Mouse (Mus musculus) adrenal gland, postnatal 4 days (tissue): ENCODE measurements around the gene Olfr71. TPM values are rescaled to one million over a fixed set of nuclear protein-coding genes. Genes with fewer than 3 reads are reported as not detected.

Experiments used
- DNase-seq, 2 experiments: peaks; one replicate each; pipeline ENCODE4 v3.0.0; 2021 to 2022; ENCODE audit warnings: low spot score in 2 of 2, mixed read lengths in 2 of 2
- total RNA-seq, 2 experiments: library from RNA; stranded (reverse); gene quantifications; 2 replicates each; pipeline ENCODE4 v1.2.3; 2021

Gene Olfr71
- total RNA-seq, 2 experiments from 2014 or later: not detected

DNA sequence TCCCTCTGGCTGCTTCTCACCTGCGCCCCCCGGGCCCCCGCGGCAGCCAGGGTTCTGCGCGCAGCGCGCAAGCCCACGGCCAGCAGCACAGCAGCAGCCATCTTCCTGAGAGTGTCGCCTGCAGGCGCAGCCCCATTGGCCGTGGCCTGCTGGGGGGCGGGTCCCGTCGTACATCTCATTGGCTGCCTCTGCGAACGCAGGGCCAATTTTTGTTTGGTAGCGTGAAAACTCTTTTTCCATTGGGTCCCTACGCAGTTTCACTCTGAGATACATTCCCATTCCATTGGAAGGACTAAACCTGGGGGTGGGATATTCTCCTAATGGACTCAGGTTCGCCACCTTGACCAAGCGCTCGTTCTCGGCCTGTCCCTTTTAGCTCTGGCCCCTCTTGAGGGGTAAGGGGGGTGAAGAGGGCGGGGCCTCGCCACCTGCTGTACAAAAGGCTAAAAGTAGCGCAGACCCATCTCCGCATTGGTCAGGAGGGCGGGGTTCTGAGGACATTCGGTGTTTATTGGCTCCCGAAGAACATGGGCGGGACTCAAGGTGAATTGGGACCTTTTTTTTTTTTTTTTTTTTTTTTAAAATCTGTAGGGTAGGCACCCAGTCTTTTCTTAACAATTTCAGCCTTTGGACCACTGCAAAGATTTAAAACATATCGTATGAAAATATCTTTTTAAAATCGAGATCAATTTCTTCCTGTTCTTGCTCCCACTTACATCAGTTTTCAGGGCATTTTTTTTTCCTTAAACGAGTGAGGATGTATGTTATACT lies 53.5 kb downstream of the Olfr71 start, which contains the start of gene Hint2:
TSS of gene Hint2 (minus strand) at position 128 of the 771 bp plus-strand sequence.
- peak; percentile 85 to 89 for DNase-seq

DNA sequence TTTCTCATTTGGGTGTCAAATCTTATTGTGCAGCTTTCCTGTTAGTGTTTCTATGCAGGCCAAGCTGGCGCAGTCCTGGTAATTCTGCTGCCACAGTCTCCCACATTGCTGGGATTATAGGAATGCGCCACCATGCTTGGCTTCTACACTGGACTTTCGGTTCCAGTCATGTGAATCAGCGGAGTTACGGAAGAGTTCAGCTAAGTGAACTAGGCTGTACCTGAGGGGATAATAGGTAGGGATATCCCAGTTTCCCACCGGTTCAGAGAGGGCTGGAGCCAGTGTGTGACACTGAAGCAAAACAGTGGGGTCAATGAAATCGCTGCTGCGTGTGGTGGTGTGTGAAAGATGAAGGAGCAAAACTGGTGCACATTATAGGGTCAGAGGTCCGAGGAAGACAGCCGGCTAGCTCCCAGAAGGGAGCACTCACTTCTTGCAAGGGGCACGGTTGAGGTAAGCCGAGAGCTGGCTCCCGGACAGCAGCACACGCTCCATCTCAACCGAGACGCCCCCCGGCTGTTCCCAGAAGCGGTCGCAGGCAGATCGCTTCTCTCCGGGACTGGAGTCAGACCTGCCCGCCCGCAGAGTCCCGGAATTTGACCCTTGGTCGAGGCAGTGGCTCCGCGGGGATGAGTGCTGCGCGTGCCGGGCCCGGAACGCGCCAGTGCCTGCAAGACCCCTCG lies 54.3 kb downstream of the Olfr71 start:
- peak in 1 of 2 experiments; percentile 30 for DNase-seq

Other genes starting within 250 kb of the Olfr71 start
- gene Sit1, start 226.5 kb downstream of the Olfr71 start, total RNA-seq: not detected
- 10 to 100 TPM; 44.3 TPM for gene Ccdc107, start 217.4 kb downstream of the Olfr71 start, total RNA-seq
- 10 to 100 TPM; 11.3 to 15.0 TPM for gene Arhgef39, start 210.6 kb downstream of the Olfr71 start, total RNA-seq
- gene Car9, start 203.3 kb downstream of the Olfr71 start, total RNA-seq: 1 to 10 TPM; 1.4 to 1.5 TPM
- 100 to 1,000 TPM; 135 to 293 TPM for gene Tpm2, start 186.5 kb downstream of the Olfr71 start, total RNA-seq
- 100 to 1,000 TPM; 130 to 160 TPM for gene Creb3, start 147.9 kb downstream of the Olfr71 start, total RNA-seq
- gene Tln1, start 147.6 kb downstream of the Olfr71 start, total RNA-seq: 100 to 1,000 TPM; 209 to 246 TPM
- gene Rgp1, start 131.5 kb downstream of the Olfr71 start, total RNA-seq: 10 to 100 TPM; 65.3 to 68.5 TPM
- 10 to 100 TPM; 17.8 to 18.2 TPM for gene Gba2, start 131.4 kb downstream of the Olfr71 start, total RNA-seq
- 1 to 10 TPM; 1.4 to 2.2 TPM for gene Msmp, start 125.8 kb downstream of the Olfr71 start, total RNA-seq
- 10 to 100 TPM; 43.0 to 47.5 TPM for gene Npr2, start 78.3 kb downstream of the Olfr71 start, total RNA-seq
- gene Spag8, start 56.7 kb downstream of the Olfr71 start, total RNA-seq: 1 to 10 TPM; 1.2 to 1.4 TPM
- 10 to 100 TPM; 76.5 to 83.8 TPM for gene Hint2, start 53.8 kb downstream of the Olfr71 start, total RNA-seq
- 10 to 100 TPM; 11.3 to 11.6 TPM for gene Tmem8b, start 41.3 kb downstream of the Olfr71 start, total RNA-seq
- under 1 TPM; 0.31 to 0.62 TPM for gene Fam221b, start 41.1 kb downstream of the Olfr71 start, total RNA-seq
- not detected for gene Olfr70, start 9.4 kb downstream of the Olfr71 start, total RNA-seq
- 1 to 10 TPM; 2.4 to 3.6 TPM for gene Hrct1, start 16.9 kb upstream of the Olfr71 start, total RNA-seq
- gene Spaar, start 19.8 kb upstream of the Olfr71 start, total RNA-seq: 1 to 10 TPM; 1.4 to 2.0 TPM
- not detected for gene Olfr159, start 60.8 kb upstream of the Olfr71 start, total RNA-seq
- gene Olfr156, start 113.6 kb upstream of the Olfr71 start, total RNA-seq: not detected
- gene Olfr157, start 129.9 kb upstream of the Olfr71 start, total RNA-seq: not detected
- not detected for gene Olfr155, start 141.3 kb upstream of the Olfr71 start, total RNA-seq
- 10 to 100 TPM; 25.6 to 26.6 TPM for gene Reck, start 165.3 kb upstream of the Olfr71 start, total RNA-seq
- gene Glipr2, start 247.1 kb upstream of the Olfr71 start, total RNA-seq: 10 to 100 TPM; 14.6 to 18.0 TPM